Mouse (Mus musculus): ENCODE measurements around the gene Ttc23.

- TF ChIP-seq CTCF (IDR thresholded peaks at IDR 0.05; ENCODE audit: low read depth) (no peak), EP300 (IDR thresholded peaks at IDR 0.05; ENCODE audit: low read depth) (no peak)
Observed at GRCm38 (mm10) chr7:67673656-67674055, 26.4 kb downstream of the Ttc23 start.

Data from liver, embryonic 14.5 days (tissue).